Mouse (Mus musculus): ENCODE data around the gene Bpi. TPM values are rescaled to one million over a fixed set of nuclear protein-coding genes. Genes with fewer than 3 reads are reported as not detected.

Bpi gene
- not detected in 2 replicates for polyA plus RNA-seq (2014; fragmentation: Nextera tagmentation; extraction: Ambion mirVana)

GRCm38 (mm10) chr2:158258005-158258418, at the start of gene Bpi:
Gene Bpi (plus strand): TSS chr2:158258094.
- ATAC-seq (ENCODE audit: low FRiP score) = no peak
- WGBS = 63% methylated on average over 18 of the region's 18 CpGs
- Histone ChIP-seq H3K4me2 (replicated peaks; ENCODE audit: low read depth, low read length) (no peak within 1 kb of the TSS), H3K4me3 (ENCODE audit: low read depth, low read length) (no peak within 1 kb of the TSS), H3K9ac (ENCODE audit: low read depth, low read length) (no peak within 1 kb of the TSS), H3K4me1 (replicated peaks; ENCODE audit: control insufficient read depth, insufficient read depth, low read length) (peaks cover 3% of the 10 kb centered on the region; the same call in 1 of the 2 replicates), H3K9me3 (ENCODE audit: control insufficient read depth, low read length) (no peaks in the 10 kb centered on the region), H3K27ac (ENCODE audit: low read depth, low read length) (no peak within 1 kb of the TSS), H3K27me3 (ENCODE audit: control insufficient read depth, insufficient read depth, low read length) (no peaks in the 10 kb centered on the region), H3K36me3 (ENCODE audit: control insufficient read depth, insufficient read depth, low read length) (no peaks in the 10 kb centered on the region)
- DNase-seq (ENCODE audit: low spot score) = no peak

GRCm38 (mm10) chr2:158209776-158210175, 48.1 kb upstream of the Bpi start:
- 66% methylated on average over 9 of the region's 9 CpGs for WGBS
- DNase-seq (ENCODE audit: low spot score) = no peak
- Histone ChIP-seq H3K9ac (ENCODE audit: low read depth, low read length) (no peak overlapping the region), H3K4me1 (replicated peaks; ENCODE audit: control insufficient read depth, insufficient read depth, low read length) (no peaks in the 10 kb centered on the region), H3K4me3 (ENCODE audit: low read depth, low read length) (no peak overlapping the region), H3K27ac (ENCODE audit: low read depth, low read length) (no peak overlapping the region), H3K36me3 (ENCODE audit: control insufficient read depth, insufficient read depth, low read length) (no peaks in the 10 kb centered on the region), H3K27me3 (ENCODE audit: control insufficient read depth, insufficient read depth, low read length) (no peaks in the 10 kb centered on the region), H3K9me3 (ENCODE audit: control insufficient read depth, low read length) (no peaks in the 10 kb centered on the region), H3K4me2 (replicated peaks; ENCODE audit: low read depth, low read length) (no peak overlapping the region)
- no peak for ATAC-seq (ENCODE audit: low FRiP score)

- Histone ChIP-seq H3K27me3 (ENCODE audit: control insufficient read depth, insufficient read depth, low read length) (no peaks in the 10 kb centered on the region), H3K36me3 (ENCODE audit: control insufficient read depth, insufficient read depth, low read length) (no peaks in the 10 kb centered on the region), H3K9ac (ENCODE audit: low read depth, low read length) (no peak overlapping the region), H3K9me3 (ENCODE audit: control insufficient read depth, low read length) (no peaks in the 10 kb centered on the region), H3K27ac (ENCODE audit: low read depth, low read length) (no peak overlapping the region), H3K4me2 (replicated peaks; ENCODE audit: low read depth, low read length) (no peak overlapping the region), H3K4me3 (ENCODE audit: low read depth, low read length) (no peak overlapping the region), H3K4me1 (replicated peaks; ENCODE audit: control insufficient read depth, insufficient read depth, low read length) (no peaks in the 10 kb centered on the region)
- no peak for ATAC-seq (ENCODE audit: low FRiP score)
- WGBS = 46% methylated on average over 4 of the region's 4 CpGs
- no peak for DNase-seq (ENCODE audit: low spot score)
Observed at GRCm38 (mm10) chr2:158210503-158210902, 47.4 kb upstream of the Bpi start.

GRCm38 (mm10) chr2:158210958-158211357, 46.9 kb upstream of the Bpi start:
- H3K27me3 ChIP-seq (ENCODE audit: control insufficient read depth, insufficient read depth, low read length) = no peaks in the 10 kb centered on the region
- no peak overlapping the region for H3K4me3 ChIP-seq (ENCODE audit: low read depth, low read length)
- no peaks in the 10 kb centered on the region for H3K36me3 ChIP-seq (ENCODE audit: control insufficient read depth, insufficient read depth, low read length)
- ATAC-seq (ENCODE audit: low FRiP score) (no peak), DNase-seq (ENCODE audit: low spot score) (peak; percentile 31)
- H3K27ac ChIP-seq (ENCODE audit: low read depth, low read length) = no peak overlapping the region
- no peak overlapping the region for H3K9ac ChIP-seq (ENCODE audit: low read depth, low read length)
- no peak overlapping the region for H3K4me2 ChIP-seq (replicated peaks; ENCODE audit: low read depth, low read length)
- no peaks in the 10 kb centered on the region for H3K4me1 ChIP-seq (replicated peaks; ENCODE audit: control insufficient read depth, insufficient read depth, low read length)
- H3K9me3 ChIP-seq (ENCODE audit: control insufficient read depth, low read length) = no peaks in the 10 kb centered on the region
- 38% methylated on average over 10 of the region's 10 CpGs for WGBS

- Histone ChIP-seq H3K27ac (ENCODE audit: low read depth, low read length) (no peak overlapping the region), H3K36me3 (ENCODE audit: control insufficient read depth, insufficient read depth, low read length) (no peaks in the 10 kb centered on the region), H3K27me3 (ENCODE audit: control insufficient read depth, insufficient read depth, low read length) (no peaks in the 10 kb centered on the region), H3K4me3 (ENCODE audit: low read depth, low read length) (no peak overlapping the region), H3K9me3 (ENCODE audit: control insufficient read depth, low read length) (no peaks in the 10 kb centered on the region), H3K9ac (ENCODE audit: low read depth, low read length) (no peak overlapping the region), H3K4me1 (replicated peaks; ENCODE audit: control insufficient read depth, insufficient read depth, low read length) (no peaks in the 10 kb centered on the region), H3K4me2 (replicated peaks; ENCODE audit: low read depth, low read length) (no peak overlapping the region)
- 59% methylated on average over 4 of the region's 4 CpGs for WGBS
- DNase-seq (ENCODE audit: low spot score) = no peak
- no peak for ATAC-seq (ENCODE audit: low FRiP score)
Observed at GRCm38 (mm10) chr2:158211764-158212471, 46.0 kb upstream of the Bpi start.

GRCm38 (mm10) chr2:158215283-158216117, 42.4 kb upstream of the Bpi start:
- no peak overlapping the region for H3K4me2 ChIP-seq (replicated peaks; ENCODE audit: low read depth, low read length)
- 58% methylated on average over 9 of the region's 9 CpGs for WGBS
- no peaks in the 10 kb centered on the region for H3K9me3 ChIP-seq (ENCODE audit: control insufficient read depth, low read length)
- no peak overlapping the region for H3K9ac ChIP-seq (ENCODE audit: low read depth, low read length)
- ATAC-seq (ENCODE audit: low FRiP score) (no peak), DNase-seq (ENCODE audit: low spot score) (no peak)
- no peaks in the 10 kb centered on the region for H3K36me3 ChIP-seq (ENCODE audit: control insufficient read depth, insufficient read depth, low read length)
- H3K4me1 ChIP-seq (replicated peaks; ENCODE audit: control insufficient read depth, insufficient read depth, low read length) = no peaks in the 10 kb centered on the region
- no peak overlapping the region for H3K27ac ChIP-seq (ENCODE audit: low read depth, low read length)
- no peaks in the 10 kb centered on the region for H3K27me3 ChIP-seq (ENCODE audit: control insufficient read depth, insufficient read depth, low read length)
- H3K4me3 ChIP-seq (ENCODE audit: low read depth, low read length) = no peak overlapping the region

GRCm38 (mm10) chr2:158216510-158216909, 41.4 kb upstream of the Bpi start:
- no peaks in the 10 kb centered on the region for H3K9me3 ChIP-seq (ENCODE audit: control insufficient read depth, low read length)
- no peak overlapping the region for H3K27ac ChIP-seq (ENCODE audit: low read depth, low read length)
- no peak for ATAC-seq (ENCODE audit: low FRiP score)
- no peak overlapping the region for H3K4me2 ChIP-seq (replicated peaks; ENCODE audit: low read depth, low read length)
- H3K27me3 ChIP-seq (ENCODE audit: control insufficient read depth, insufficient read depth, low read length) = no peaks in the 10 kb centered on the region
- no peaks in the 10 kb centered on the region for H3K36me3 ChIP-seq (ENCODE audit: control insufficient read depth, insufficient read depth, low read length)
- no peaks in the 10 kb centered on the region for H3K4me1 ChIP-seq (replicated peaks; ENCODE audit: control insufficient read depth, insufficient read depth, low read length)
- WGBS = 91% methylated on average over 8 of the region's 8 CpGs
- H3K4me3 ChIP-seq (ENCODE audit: low read depth, low read length) = no peak overlapping the region
- no peak overlapping the region for H3K9ac ChIP-seq (ENCODE audit: low read depth, low read length)
- DNase-seq (ENCODE audit: low spot score) = no peak

- Histone ChIP-seq H3K4me3 (ENCODE audit: low read depth, low read length) (no peak overlapping the region), H3K9ac (ENCODE audit: low read depth, low read length) (no peak overlapping the region), H3K36me3 (ENCODE audit: control insufficient read depth, insufficient read depth, low read length) (no peaks in the 10 kb centered on the region), H3K27ac (ENCODE audit: low read depth, low read length) (no peak overlapping the region), H3K9me3 (ENCODE audit: control insufficient read depth, low read length) (no peaks in the 10 kb centered on the region), H3K4me2 (replicated peaks; ENCODE audit: low read depth, low read length) (no peak overlapping the region), H3K4me1 (replicated peaks; ENCODE audit: control insufficient read depth, insufficient read depth, low read length) (no peaks in the 10 kb centered on the region), H3K27me3 (ENCODE audit: control insufficient read depth, insufficient read depth, low read length) (no peaks in the 10 kb centered on the region)
- 96% methylated on average over 2 of the region's 2 CpGs for WGBS
- ATAC-seq (ENCODE audit: low FRiP score) = no peak
- DNase-seq (ENCODE audit: low spot score) = no peak
Observed at GRCm38 (mm10) chr2:158219562-158219961, 38.3 kb upstream of the Bpi start.

Data from hindbrain, embryonic 11.5 days (tissue).